In the genomic region with DNA sequence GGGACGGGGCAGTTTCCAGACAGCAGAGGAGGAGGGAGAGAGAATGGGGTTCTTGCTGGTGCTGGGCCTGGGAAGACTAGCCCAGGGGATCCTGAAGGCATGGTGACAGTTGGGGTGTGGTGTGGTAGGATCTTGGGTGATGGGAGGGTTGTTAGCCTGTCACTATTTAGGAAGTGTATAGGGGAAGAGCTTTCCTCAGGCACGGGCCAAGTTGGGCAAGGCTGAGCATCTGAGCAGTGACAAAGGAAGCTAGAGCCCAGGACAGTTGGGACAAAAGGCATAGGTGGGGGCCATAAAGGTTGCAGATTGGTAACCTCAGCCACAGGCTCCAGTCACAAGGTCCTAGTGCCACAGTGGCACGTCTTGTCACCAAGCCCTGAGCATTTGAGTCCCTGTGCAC, we compare ENCODE assay signal across 25 mouse cellular contexts. TPM values are rescaled to one million over a fixed set of nuclear protein-coding genes. Genes with fewer than 3 reads are reported as not detected.
"Had no signal": no experiment of that assay in that cellular context is flagged by ENCODE, and none has a peak within 500 bp of the region (broad histone marks: within the 10 kb centered on the region; RNA-seq: fewer than 3 reads in every experiment).

No protein-coding gene starts in this region.

- ATAC-seq: lung, postnatal 0 days; midbrain, embryonic 15.5 days had no signal

- H3K4me1 ChIP-seq: limb, embryonic 12.5 days had no signal

- H3K27ac ChIP-seq: kidney, postnatal 0 days; limb, embryonic 12.5 days; midbrain, embryonic 15.5 days; neural tube, embryonic 12.5 days; stomach, embryonic 15.5 days had no signal

- DNase-seq: kidney, adult 11 months; kidney, adult 9 months; kidney, postnatal 36 days; layer of hippocampus, adult 9-11 months; layer of hippocampus, postnatal 36 days; lung, adult 2 months; lung, postnatal 36 days; retina, postnatal 1 day; right cerebral cortex, postnatal 4 days; thymus, adult 18-20 months; thymus, postnatal 14 days had no signal

- H3K4me2 ChIP-seq: limb, embryonic 12.5 days; midbrain, embryonic 11.5 days; midbrain, embryonic 15.5 days; neural tube, embryonic 12.5 days; stomach, embryonic 15.5 days had no signal

- H3K27me3 ChIP-seq: limb, embryonic 12.5 days; megakaryocyte, embryonic 14.5 days; midbrain, embryonic 15.5 days; neural tube, embryonic 12.5 days; stomach, embryonic 15.5 days had no signal

- H3K9me3 ChIP-seq: limb, embryonic 12.5 days; megakaryocyte, embryonic 14.5 days; midbrain, embryonic 15.5 days; neural tube, embryonic 12.5 days; stomach, embryonic 15.5 days had no signal

- H3K4me3 ChIP-seq: limb, embryonic 12.5 days; midbrain, embryonic 15.5 days; neural tube, embryonic 12.5 days; stomach, embryonic 15.5 days had no signal

- H3K9ac ChIP-seq: limb, embryonic 12.5 days; midbrain, embryonic 15.5 days; neural tube, embryonic 12.5 days; stomach, embryonic 15.5 days had no signal

- H3K36me3 ChIP-seq: midbrain, embryonic 15.5 days; stomach, embryonic 15.5 days had no signal

RNA-seq across cellular contexts. Expression of a gene that starts 43.4 kb away (rescaled TPM):
- total RNA-seq: layer of hippocampus, adult 18-20 months; layer of hippocampus, postnatal 36 days; left cerebral cortex, adult 8-10 months; left cerebral cortex, postnatal 25 days; liver, adult 2 months; monocyte, adult 5-6 weeks; neutrophil, adult 5-6 weeks had no signal
- polyA plus RNA-seq: kidney, postnatal 0 days; limb, embryonic 12.5 days; liver, adult 2 months; lung, adult 2 months; lung, postnatal 0 days; midbrain, embryonic 11.5 days; midbrain, embryonic 15.5 days; neural tube, embryonic 12.5 days; stomach, embryonic 15.5 days had no signal
